Mouse (Mus musculus): Measurements from ENCODE around the gene Slc22a14. TPM values are rescaled to one million over a fixed set of nuclear protein-coding genes. Genes with fewer than 3 reads are reported as not detected.

Gene Slc22a14
- polyA plus RNA-seq, 1 experiment: not detected

- no peak overlapping the region for H3ac ChIP-seq (ENCODE audit: control insufficient read depth, insufficient read length)
- H3K36me3 ChIP-seq (ENCODE audit: control insufficient read depth, insufficient read depth): no peaks in the 10 kb centered on the region
- H3K4me3 ChIP-seq: no peak overlapping the region
- TF ChIP-seq MYOG (IDR thresholded peaks at IDR 0.05; ENCODE audit: control insufficient read depth in 1 of 3, insufficient read depth in 1 of 3, insufficient read length in 2 of 3, low read depth in 2 of 3): no peak
- TF ChIP-seq E2F4 (IDR thresholded peaks at IDR 0.05; ENCODE audit: insufficient read depth): no peak
- TF ChIP-seq CEBPB (IDR thresholded peaks at IDR 0.05; ENCODE audit: insufficient read depth, poor library complexity, severe bottlenecking): no peak
- TF ChIP-seq TCF3 (IDR thresholded peaks at IDR 0.05; ENCODE audit: insufficient read length, low read depth): no peak
- TF ChIP-seq MAX (IDR thresholded peaks at IDR 0.05; ENCODE audit: low read depth): no peak
- no peak for TF ChIP-seq TCF12 (IDR thresholded peaks at IDR 0.05; ENCODE audit: insufficient read depth, poor library complexity, severe bottlenecking)
- no peak for TF ChIP-seq POLR2AphosphoS2 (IDR thresholded peaks at IDR 0.05; ENCODE audit: insufficient read length, low read depth)
- no peak for TF ChIP-seq USF1 (IDR thresholded peaks at IDR 0.05; ENCODE audit: low read depth)
- no peak for TF ChIP-seq POLR2A (IDR thresholded peaks at IDR 0.05; ENCODE audit: insufficient read length, low read depth)
- no peaks in the 10 kb centered on the region for H3K79me2 ChIP-seq (ENCODE audit: control insufficient read depth, insufficient read depth)
- H3K27me3 ChIP-seq (ENCODE audit: control insufficient read depth, insufficient read depth, insufficient read length): no peaks in the 10 kb centered on the region
- H3K4me2 ChIP-seq (ENCODE audit: low read depth): no peak overlapping the region
These were observed 11.4 kb downstream of the Slc22a14 start for GRCm38 (mm10) chr9:119353926-119354325.

DNA sequence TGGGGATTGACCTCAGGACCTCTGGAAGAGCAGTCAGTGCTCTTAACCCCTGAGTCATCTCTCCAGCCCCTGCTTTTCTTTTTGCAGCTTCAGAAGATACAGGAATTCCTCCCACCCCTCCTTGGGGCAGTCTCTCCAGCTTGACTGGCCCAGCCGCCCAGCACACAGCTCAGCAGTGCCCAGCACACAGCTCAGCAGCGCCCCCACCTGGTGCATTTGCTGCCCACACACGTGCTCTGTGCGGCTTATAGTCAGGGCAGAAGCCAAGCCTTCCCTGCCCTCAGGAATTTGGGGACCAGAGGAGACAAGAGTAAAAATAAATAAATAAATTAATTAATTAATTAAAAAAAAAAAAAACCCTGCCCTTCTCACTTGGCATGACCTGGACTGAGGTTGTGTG, 13.3 kb downstream of the Slc22a14 start:
- Histone ChIP-seq H3K79me2 (ENCODE audit: control insufficient read depth, insufficient read depth) (no peaks in the 10 kb centered on the region), H3K4me2 (ENCODE audit: low read depth) (no peak overlapping the region), H3K27me3 (ENCODE audit: control insufficient read depth, insufficient read depth, insufficient read length) (no peaks in the 10 kb centered on the region), H3ac (ENCODE audit: control insufficient read depth, insufficient read length) (no peak overlapping the region), H3K4me3 (no peak overlapping the region), H3K36me3 (ENCODE audit: control insufficient read depth, insufficient read depth) (no peaks in the 10 kb centered on the region)
- TF ChIP-seq USF1 (IDR thresholded peaks at IDR 0.05; ENCODE audit: low read depth) (no peak), MYOG (IDR thresholded peaks at IDR 0.05; ENCODE audit: control insufficient read depth in 1 of 3, insufficient read depth in 1 of 3, insufficient read length in 2 of 3, low read depth in 2 of 3) (peak in 2 of 3 experiments; percentile 27 to 39), E2F4 (IDR thresholded peaks at IDR 0.05; ENCODE audit: insufficient read depth) (no peak), POLR2AphosphoS2 (IDR thresholded peaks at IDR 0.05; ENCODE audit: insufficient read length, low read depth) (peak; percentile 45), TCF12 (IDR thresholded peaks at IDR 0.05; ENCODE audit: insufficient read depth, poor library complexity, severe bottlenecking) (no peak), SRF (IDR thresholded peaks at IDR 0.05; ENCODE audit: control insufficient read depth, insufficient read length, low read depth) (no peak), MAX (IDR thresholded peaks at IDR 0.05; ENCODE audit: low read depth) (no peak), REST (IDR thresholded peaks at IDR 0.05; ENCODE audit: insufficient read depth, insufficient read length) (no peak), CEBPB (IDR thresholded peaks at IDR 0.05; ENCODE audit: insufficient read depth, poor library complexity, severe bottlenecking) (no peak), MYOD1 (IDR thresholded peaks at IDR 0.05; ENCODE audit: control insufficient read depth in 1 of 3, insufficient read length in 2 of 3, low read depth in 2 of 3) (no peak), POLR2A (IDR thresholded peaks at IDR 0.05; ENCODE audit: insufficient read length, low read depth) (no peak), TCF3 (IDR thresholded peaks at IDR 0.05; ENCODE audit: insufficient read length, low read depth) (no peak)

DNA sequence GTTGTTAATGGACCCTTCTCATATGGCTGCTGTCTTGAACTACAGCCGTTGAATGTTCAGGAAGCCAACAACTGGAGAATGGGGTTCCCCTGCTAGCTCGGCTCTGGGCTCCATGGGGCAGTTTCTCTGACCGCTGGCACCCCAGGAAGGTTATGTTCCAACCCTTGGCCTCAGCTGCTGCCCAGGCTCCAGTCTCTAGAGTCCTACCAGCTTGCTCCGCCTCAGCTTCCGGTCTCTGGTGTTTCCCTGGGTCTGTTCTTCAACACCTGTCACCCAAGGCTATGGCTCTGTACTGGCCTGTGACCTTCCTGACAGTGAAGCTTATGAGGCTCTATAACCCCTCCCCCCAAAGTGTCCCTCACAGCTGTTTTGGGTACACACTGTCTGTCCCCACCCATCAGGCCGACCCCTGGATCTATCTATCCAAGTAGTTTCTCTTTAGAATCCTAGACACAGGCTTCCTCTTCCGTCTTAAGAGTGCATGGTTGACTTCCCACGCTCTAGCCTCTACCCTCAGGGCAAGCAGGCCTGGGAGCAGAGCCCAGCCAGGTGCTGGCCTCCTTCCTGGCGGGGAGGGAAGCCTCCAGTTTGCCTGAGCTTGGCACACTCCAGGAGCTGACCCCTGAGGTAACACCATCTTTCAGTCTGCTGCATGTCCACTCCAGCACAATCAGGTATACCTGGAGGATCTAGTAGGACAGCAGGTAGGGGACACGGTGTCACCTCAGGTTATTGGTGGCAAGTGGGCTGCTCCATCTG, 14.2 kb downstream of the Slc22a14 start:
- no peak overlapping the region for H3K4me3 ChIP-seq
- H3K27me3 ChIP-seq (ENCODE audit: control insufficient read depth, insufficient read depth, insufficient read length): no peaks in the 10 kb centered on the region
- no peaks in the 10 kb centered on the region for H3K79me2 ChIP-seq (ENCODE audit: control insufficient read depth, insufficient read depth)
- peak in 1 of 3 experiments; percentile 42 for TF ChIP-seq MYOG (IDR thresholded peaks at IDR 0.05; ENCODE audit: control insufficient read depth in 1 of 3, insufficient read depth in 1 of 3, insufficient read length in 2 of 3, low read depth in 2 of 3)
- TF ChIP-seq REST (IDR thresholded peaks at IDR 0.05; ENCODE audit: insufficient read depth, insufficient read length): no peak
- TF ChIP-seq MYOD1 (IDR thresholded peaks at IDR 0.05; ENCODE audit: control insufficient read depth in 1 of 3, insufficient read length in 2 of 3, low read depth in 2 of 3): peak in 2 of 3 experiments; percentile 4 to 23
- H3K4me2 ChIP-seq (ENCODE audit: low read depth): no peak overlapping the region
- H3K36me3 ChIP-seq (ENCODE audit: control insufficient read depth, insufficient read depth): no peaks in the 10 kb centered on the region
- no peak overlapping the region for H3ac ChIP-seq (ENCODE audit: control insufficient read depth, insufficient read length)

- Histone ChIP-seq H3K79me2 (ENCODE audit: control insufficient read depth, insufficient read depth) (no peaks in the 10 kb centered on the region), H3ac (ENCODE audit: control insufficient read depth, insufficient read length) (no peak overlapping the region), H3K4me2 (ENCODE audit: low read depth) (no peak overlapping the region), H3K4me3 (no peak overlapping the region), H3K27me3 (ENCODE audit: control insufficient read depth, insufficient read depth, insufficient read length) (no peaks in the 10 kb centered on the region), H3K36me3 (ENCODE audit: control insufficient read depth, insufficient read depth) (no peaks in the 10 kb centered on the region)
- no peak for TF ChIP-seq MAX (IDR thresholded peaks at IDR 0.05; ENCODE audit: low read depth)
- no peak for TF ChIP-seq POLR2A (IDR thresholded peaks at IDR 0.05; ENCODE audit: insufficient read length, low read depth)
- TF ChIP-seq USF1 (IDR thresholded peaks at IDR 0.05; ENCODE audit: low read depth): no peak
- no peak for TF ChIP-seq REST (IDR thresholded peaks at IDR 0.05; ENCODE audit: insufficient read depth, insufficient read length)
- TF ChIP-seq CEBPB (IDR thresholded peaks at IDR 0.05; ENCODE audit: insufficient read depth, poor library complexity, severe bottlenecking): no peak
- no peak for TF ChIP-seq MYOG (IDR thresholded peaks at IDR 0.05; ENCODE audit: control insufficient read depth in 1 of 3, insufficient read depth in 1 of 3, insufficient read length in 2 of 3, low read depth in 2 of 3)
- TF ChIP-seq MYOD1 (IDR thresholded peaks at IDR 0.05; ENCODE audit: control insufficient read depth in 1 of 3, insufficient read length in 2 of 3, low read depth in 2 of 3): no peak
- no peak for TF ChIP-seq POLR2AphosphoS2 (IDR thresholded peaks at IDR 0.05; ENCODE audit: insufficient read length, low read depth)
- no peak for TF ChIP-seq TCF12 (IDR thresholded peaks at IDR 0.05; ENCODE audit: insufficient read depth, poor library complexity, severe bottlenecking)
These were observed 14.8 kb downstream of the Slc22a14 start for GRCm38 (mm10) chr9:119350531-119350930.

DNA sequence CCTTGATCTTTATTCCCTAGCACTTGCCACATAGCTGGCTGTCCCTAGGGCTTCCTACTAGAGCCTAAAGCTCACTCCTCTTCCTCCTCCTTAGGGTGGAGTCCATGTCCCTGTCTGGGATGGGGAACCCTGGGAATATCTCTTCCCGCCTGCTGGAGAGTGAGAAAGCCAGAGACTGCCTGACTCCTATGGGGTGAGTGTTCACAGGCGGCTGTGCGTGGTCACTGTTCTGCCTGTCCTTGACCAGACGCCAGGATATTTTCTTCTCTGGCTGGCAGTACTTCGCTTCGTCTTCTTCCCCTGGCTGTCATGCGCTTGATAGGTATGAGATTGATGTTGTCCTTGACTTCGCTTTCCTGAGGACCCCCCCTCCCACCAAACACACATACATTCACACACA, 19.0 kb downstream of the Slc22a14 start:
- Histone ChIP-seq H3K27me3 (ENCODE audit: control insufficient read depth, insufficient read depth, insufficient read length) (no peaks in the 10 kb centered on the region), H3K4me2 (ENCODE audit: low read depth) (no peak overlapping the region), H3K4me3 (no peak overlapping the region), H3K36me3 (ENCODE audit: control insufficient read depth, insufficient read depth) (peaks cover 4% of the 10 kb centered on the region), H3K79me2 (ENCODE audit: control insufficient read depth, insufficient read depth) (no peaks in the 10 kb centered on the region), H3ac (ENCODE audit: control insufficient read depth, insufficient read length) (no peak overlapping the region)
- TF ChIP-seq MYOD1 (IDR thresholded peaks at IDR 0.05; ENCODE audit: control insufficient read depth in 1 of 3, insufficient read length in 2 of 3, low read depth in 2 of 3) (no peak), MYOG (IDR thresholded peaks at IDR 0.05; ENCODE audit: control insufficient read depth in 1 of 3, insufficient read depth in 1 of 3, insufficient read length in 2 of 3, low read depth in 2 of 3) (no peak), TCF3 (IDR thresholded peaks at IDR 0.05; ENCODE audit: insufficient read length, low read depth) (no peak), SRF (IDR thresholded peaks at IDR 0.05; ENCODE audit: control insufficient read depth, insufficient read length, low read depth) (no peak), E2F4 (IDR thresholded peaks at IDR 0.05; ENCODE audit: insufficient read depth) (no peak), MAX (IDR thresholded peaks at IDR 0.05; ENCODE audit: low read depth) (no peak), CEBPB (IDR thresholded peaks at IDR 0.05; ENCODE audit: insufficient read depth, poor library complexity, severe bottlenecking) (no peak), POLR2A (IDR thresholded peaks at IDR 0.05; ENCODE audit: insufficient read length, low read depth) (no peak), TCF12 (IDR thresholded peaks at IDR 0.05; ENCODE audit: insufficient read depth, poor library complexity, severe bottlenecking) (no peak), POLR2AphosphoS2 (IDR thresholded peaks at IDR 0.05; ENCODE audit: insufficient read length, low read depth) (no peak), USF1 (IDR thresholded peaks at IDR 0.05; ENCODE audit: low read depth) (no peak), REST (IDR thresholded peaks at IDR 0.05; ENCODE audit: insufficient read depth, insufficient read length) (no peak)

Measured in myocyte (in vitro differentiated cells).